Mouse (Mus musculus): Measurements from ENCODE around the gene Otulin. TPM values are rescaled to one million over a fixed set of nuclear protein-coding genes. Genes with fewer than 3 reads are reported as not detected.

The Otulin gene
- total RNA-seq, 2 experiments from 2014 or later, result 38.2 to 43.5 TPM

Small RNAs within 50 kb of the gene (microRNA-seq; reads per million reads assigned to microRNA genes)
- gene Mir7117, result 0.71 to 1.0 reads per million in 2 experiments

Other genes starting within 250 kb of the Otulin start
- gene Ank, start 164.0 kb downstream of the Otulin start, total RNA-seq (2021), result 100 to 1,000 TPM; 125 to 149 TPM
- gene Otulinl, start 50.9 kb upstream of the Otulin start, total RNA-seq (2021), result 1 to 10 TPM; 1.2 to 3.6 TPM